Mouse (Mus musculus) stomach, postnatal 0 days (tissue): ENCODE measurements around the gene Pak1.

Experiments
- CTCF ChIP-seq: IDR thresholded peaks from 2 replicates; pipeline ENCODE4 v1.5.1; 2016; ENCODE audit warnings: antibody characterized with exemption, low read depth, mild to moderate bottlenecking, moderate library complexity
- EP300 ChIP-seq: optimal IDR thresholded peaks from 2 replicates; pipeline ENCODE3; 2016; ENCODE audit warnings: antibody characterized with exemption

- TF ChIP-seq CTCF (no peak), EP300 (no peak)
These were observed 7.5 kb upstream of the Pak1 start for GRCm38 (mm10) chr7:97780815-97781214.
